Mouse (Mus musculus): ENCODE measurements around the gene Crip1.

- TF ChIP-seq CTCF (IDR thresholded peaks at IDR 0.05; ENCODE audit: control insufficient read depth, insufficient read depth, low read length) (no peak), POLR2A (IDR thresholded peaks at IDR 0.05; ENCODE audit: borderline replicate concordance, control insufficient read depth, low read depth, low read length) (no peak)
Observed at GRCm38 (mm10) chr12:113114141-113114540, 32.0 kb upstream of the Crip1 start.
